1 mouse cellular context compared by ENCODE assay signal in the genomic region with DNA sequence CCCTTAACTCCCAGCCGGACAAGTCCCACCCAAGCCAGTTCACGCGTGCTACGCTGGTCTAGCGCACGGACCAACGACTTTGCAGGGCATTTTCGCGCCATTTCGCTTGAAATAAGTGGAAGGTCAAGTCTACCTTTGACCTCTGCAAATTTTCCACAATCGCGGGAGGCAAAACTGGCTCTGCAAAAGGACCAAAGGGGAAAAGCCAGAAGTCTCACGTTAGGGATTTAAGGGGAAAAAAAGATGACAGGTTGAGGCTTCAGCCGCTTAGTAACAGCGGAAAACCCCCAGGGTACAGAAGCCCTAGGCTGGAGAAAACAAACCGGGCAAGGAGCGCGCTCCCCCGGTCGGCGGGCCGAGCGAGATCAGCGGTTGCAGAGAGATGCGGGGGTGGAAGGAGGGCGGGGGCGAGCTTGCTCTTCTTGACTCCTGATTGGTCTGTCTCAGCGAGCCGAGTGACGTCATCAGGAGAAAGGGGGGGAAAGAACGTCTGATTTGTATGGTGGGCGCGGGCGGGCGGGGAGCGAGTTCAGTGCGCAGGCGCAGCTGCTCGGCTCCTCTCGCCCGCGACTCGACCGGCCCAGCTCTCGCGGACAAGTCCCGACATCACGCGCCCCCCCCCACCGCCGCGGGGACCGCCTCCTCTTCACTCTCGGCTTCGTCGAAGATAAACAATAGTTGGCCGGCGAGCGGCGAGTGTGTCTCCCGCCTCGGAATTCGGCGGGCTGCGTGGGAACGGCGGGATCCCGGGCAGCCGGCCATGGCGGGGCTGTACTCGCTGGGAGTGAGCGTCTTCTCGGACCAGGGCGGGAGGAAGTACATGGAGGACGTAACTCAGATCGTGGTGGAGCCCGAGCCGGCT.
A peak's percentile ranks its signal among the peaks of the same experiment; 100 is the strongest.
TF ChIP-seq lines count a peak whose summit lies in the region.

Gene Ppm1d (plus strand): TSS at position 532 of the 862 bp plus-strand sequence.

TF ChIP-seq in MEL, 35 proteins besides CTCF, POLR2A, EP300 and RAD21 (continued from another document):
- TF ChIP-seq USF2 (IDR thresholded peaks at IDR 0.05; ENCODE audit: borderline replicate concordance in 1 of 2, insufficient read depth in 1 of 2, low read depth in 1 of 2, low read length in 2 of 2) (no peak), CHD1 (IDR thresholded peaks at IDR 0.05; ENCODE audit: low read depth, low read length) (no peak), SMC3 (IDR thresholded peaks at IDR 0.05; ENCODE audit: low read depth, low read length) (no peak), SIN3A (IDR thresholded peaks at IDR 0.05; ENCODE audit: low read length) (peak; percentile 76), ZMIZ1 (IDR thresholded peaks at IDR 0.05; ENCODE audit: low read depth, low read length) (peak; percentile 91; the same call in 1 of the 2 replicates), UBTF (IDR thresholded peaks at IDR 0.05; ENCODE audit: borderline replicate concordance, insufficient read depth, low read depth, low read length) (peak; percentile 91; the same call in 1 of the 2 replicates), ZKSCAN1 (IDR thresholded peaks at IDR 0.05; ENCODE audit: low read depth, low read length) (no peak), MYB (IDR thresholded peaks at IDR 0.05; ENCODE audit: low read depth, low read length) (peak; percentile 53; the same call in 1 of the 2 replicates), GATA1 (IDR thresholded peaks at IDR 0.05; ENCODE audit: low read depth, low read length) (no peak), E2F4 (IDR thresholded peaks at IDR 0.05; ENCODE audit: borderline replicate concordance, low read depth, low read length) (peak; percentile 72; the same call in 1 of the 2 replicates), ETS1 (IDR thresholded peaks at IDR 0.05; ENCODE audit: low read depth, low read length) (peak; percentile 54), MAX (IDR thresholded peaks at IDR 0.05; ENCODE audit: low read length) (peak; percentile 67), ZNF384 (IDR thresholded peaks at IDR 0.05; ENCODE audit: low read depth, low read length) (peak; percentile 14; the same call in 1 of the 2 replicates), HCFC1 (IDR thresholded peaks at IDR 0.05; ENCODE audit: low read depth, low read length) (peak; percentile 75; the same call in 1 of the 2 replicates), KAT2A (conservative IDR thresholded peaks at IDR 0.05; ENCODE audit: low read depth, low read length) (no peak)
